Mouse (Mus musculus) bone marrow, adult 2 months (tissue): Measurements from ENCODE around the gene Lrrc49.

ENCODE experiments used
- CTCF ChIP-seq: fragments of 200-500 bp; IDR thresholded peaks from 2 replicates; pipeline ENCODE4 v1.5.1; 2011; ENCODE audit warnings: low read length, control low read depth; ENCODE audit not compliant: control insufficient read depth, insufficient read depth
- POLR2A ChIP-seq: fragments of 200-500 bp; IDR thresholded peaks from 2 replicates; pipeline ENCODE4 v1.6.1; 2011; ENCODE audit warnings: low read depth, mild to moderate bottlenecking, control low read depth, low read length, borderline replicate concordance; ENCODE audit not compliant: control insufficient read depth

GRCm38 (mm10) chr9:60545361-60546096, 142.4 kb downstream of the Lrrc49 start:
- TF ChIP-seq POLR2A = no peak
- no peak for TF ChIP-seq CTCF
